Mouse (Mus musculus) heart, postnatal 0 days (tissue): ENCODE measurements around the gene Ank2.

ENCODE experiments used
- CTCF ChIP-seq: IDR thresholded peaks from 2 replicates; pipeline ENCODE4 v1.5.1; 2016; ENCODE audit warnings: antibody characterized with exemption, control low read depth, low read depth
- EP300 ChIP-seq: IDR thresholded peaks from 2 replicates; pipeline ENCODE4 v1.6.1; 2016; ENCODE audit warnings: antibody characterized with exemption, low read depth

- TF ChIP-seq CTCF = no peak
- TF ChIP-seq EP300 = no peak
Observed at GRCm38 (mm10) chr3:127198656-127199055, 300.5 kb downstream of the Ank2 start.
